Mouse (Mus musculus) forebrain, embryonic 11.5 days (tissue): ENCODE data around the gene Gm17571. TPM values are rescaled to one million over a fixed set of nuclear protein-coding genes. Genes with fewer than 3 reads are reported as not detected.

ENCODE experiments used
- ATAC-seq: fragments of 200-750 bp; cut with Nextera tagmentation; replicated peaks from 2 replicates; pipeline ENCODE4 v1.8.0; 2017; ENCODE audit warnings: moderate TSS enrichment; ENCODE audit not compliant: low FRiP score
- DNase-seq: peaks from one replicate; pipeline ENCODE4 v3.0.0-alpha.2; 2017; ENCODE audit warnings: low spot score
- H3K27ac ChIP-seq: fragments of 300-500 bp; sonication (generic); 2 replicates; pipeline ENCODE4 v1.5.1; 2014; ENCODE audit warnings: low read depth, low read length
- H3K27me3 ChIP-seq: fragments of 300-500 bp; sonication (generic); 2 replicates; pipeline ENCODE4 v1.6.1; 2014; ENCODE audit warnings: mild to moderate bottlenecking, low read length, mixed read lengths; ENCODE audit not compliant: control insufficient read depth, insufficient read depth
- H3K36me3 ChIP-seq: fragments of 300-500 bp; sonication (generic); 2 replicates; pipeline ENCODE4 v1.6.1; 2014; ENCODE audit warnings: mild to moderate bottlenecking, low read length, moderate library complexity, mixed read lengths; ENCODE audit not compliant: control insufficient read depth, insufficient read depth
- H3K4me1 ChIP-seq: fragments of 300-500 bp; sonication (generic); replicated peaks from 2 replicates; pipeline ENCODE4 v1.6.1; 2014; ENCODE audit warnings: low read length, mixed read lengths; ENCODE audit not compliant: control insufficient read depth, insufficient read depth
- H3K4me2 ChIP-seq: fragments of 300-500 bp; sonication (generic); 2 replicates; pipeline ENCODE4 v1.6.1; 2014; ENCODE audit warnings: low read depth, mild to moderate bottlenecking, low read length, moderate library complexity, mixed read lengths; ENCODE audit not compliant: severe bottlenecking
- H3K4me3 ChIP-seq: fragments of 300-500 bp; sonication (generic); 2 replicates; pipeline ENCODE4 v1.5.1; 2014; ENCODE audit warnings: low read depth, low read length
- H3K9ac ChIP-seq: fragments of 300-500 bp; sonication (generic); 2 replicates; pipeline ENCODE4 v1.6.1; 2014; ENCODE audit warnings: low read length
- H3K9me3 ChIP-seq: fragments of 300-500 bp; sonication (generic); 2 replicates; pipeline ENCODE4 v1.6.1; 2016; ENCODE audit warnings: low read length, mixed read lengths; ENCODE audit not compliant: control insufficient read depth
- WGBS: fragments of 180-500 bp; shearing (Covaris S2); extraction: QIAGEN DNeasy Blood & Tissue Kit; methylation state at CpG from one replicate; pipeline ENCODE4 v1.1.7; 2014; 5-methylcytosine and 5-hydroxymethylcytosine counted together
- polyA plus RNA-seq: library from polyadenylated mRNA; unstranded; fragments of >200 nt; fragmentation: Nextera tagmentation; extraction: Ambion mirVana; gene quantifications from 2 replicates; pipeline ENCODE4 v1.2.1, GENCODE M21; 2014

Gm17571 gene
- polyA plus RNA-seq, 1 experiment from 2014 or later, result not detected

DNA sequence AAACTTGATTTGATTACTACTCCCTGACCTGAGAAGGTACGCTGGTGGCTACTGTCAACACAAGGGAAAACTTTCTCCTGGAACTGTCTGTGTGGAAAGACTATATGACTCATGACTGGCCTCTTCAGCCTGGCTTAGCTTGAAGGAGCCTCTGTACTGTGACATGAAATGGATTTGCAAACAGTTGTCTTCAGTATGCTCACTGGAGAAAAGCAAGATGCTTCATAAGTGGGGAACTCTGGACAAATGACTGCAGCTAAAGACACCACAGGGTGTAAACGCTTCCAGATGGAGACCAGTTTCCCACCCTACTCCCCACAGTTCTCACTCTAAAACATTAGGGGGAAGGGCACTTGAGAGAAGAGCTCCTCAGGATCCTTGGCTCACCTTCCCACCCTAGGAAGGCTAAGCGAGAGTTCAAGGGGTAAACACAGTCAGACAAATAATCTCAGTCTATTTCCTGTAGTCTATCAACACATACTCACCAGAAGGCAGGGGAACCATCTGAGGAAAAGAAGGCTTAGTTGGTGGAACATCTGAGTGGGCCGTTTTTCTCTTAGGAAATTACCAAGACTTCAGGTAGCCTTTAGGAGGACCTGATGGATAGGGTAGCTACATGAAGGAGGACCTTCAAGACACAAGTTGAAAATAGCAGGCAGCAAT, 18.9 kb upstream of the Gm17571 start:
- H3K36me3 ChIP-seq, result no peaks in the 10 kb centered on the region
- 80% methylated on average over 4 of the region's 4 CpGs for WGBS
- H3K9ac ChIP-seq, result no peak overlapping the region
- no peak overlapping the region for H3K4me2 ChIP-seq
- no peaks in the 10 kb centered on the region for H3K27me3 ChIP-seq
- H3K4me1 ChIP-seq, result peaks cover 4% of the 10 kb centered on the region; the same call in 1 of the 2 replicates
- H3K4me3 ChIP-seq, result no peak overlapping the region
- no peak for DNase-seq
- ATAC-seq, result no peak
- H3K27ac ChIP-seq, result no peak overlapping the region
- H3K9me3 ChIP-seq, result no peaks in the 10 kb centered on the region

DNA sequence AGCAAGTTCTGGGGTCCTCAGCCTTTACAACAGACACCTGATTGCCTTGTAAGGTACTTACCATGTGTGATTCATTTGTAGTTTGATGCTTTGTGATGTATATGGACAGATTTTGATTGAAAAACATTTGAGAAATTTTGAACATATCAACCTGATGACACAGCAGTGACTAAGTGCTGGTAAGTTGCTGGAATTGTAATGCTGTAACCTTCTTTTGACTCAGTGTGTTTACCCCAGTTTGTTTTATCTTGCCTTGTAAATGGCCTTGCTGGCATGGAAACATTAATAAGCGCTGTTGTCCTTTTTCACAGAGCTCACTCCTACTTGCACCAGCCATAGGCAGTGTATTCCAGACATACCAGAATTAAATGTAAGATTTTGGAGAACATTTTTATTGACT, 14.4 kb upstream of the Gm17571 start:
- Histone ChIP-seq H3K4me3 (no peak overlapping the region), H3K27me3 (no peaks in the 10 kb centered on the region), H3K4me1 (no peaks in the 10 kb centered on the region), H3K9ac (no peak overlapping the region), H3K36me3 (no peaks in the 10 kb centered on the region), H3K4me2 (no peak overlapping the region), H3K27ac (no peak overlapping the region), H3K9me3 (no peaks in the 10 kb centered on the region)
- ATAC-seq (no peak), DNase-seq (no peak)
- 100% methylated on average over 1 of the region's 1 CpGs for WGBS

DNA sequence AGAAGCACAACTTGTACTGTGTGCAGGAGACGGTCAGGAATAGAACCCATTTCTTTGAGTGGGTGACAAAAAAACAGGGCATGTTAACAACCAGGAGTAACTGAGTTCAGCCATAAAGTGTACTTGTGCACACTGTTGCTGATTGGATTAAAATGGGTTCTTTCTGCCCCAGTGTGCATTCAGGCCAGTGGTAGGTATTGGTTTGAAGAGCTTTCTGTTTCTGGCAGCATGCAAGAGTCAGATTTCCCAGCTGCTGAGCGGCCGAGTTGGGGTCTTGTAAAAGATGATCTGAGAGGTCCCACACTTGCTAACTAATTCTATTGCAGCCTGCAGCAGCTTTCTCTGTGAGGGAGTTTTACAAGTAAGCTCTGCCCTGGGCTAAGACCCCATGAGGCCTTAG, 13.5 kb upstream of the Gm17571 start:
- Histone ChIP-seq H3K36me3 (no peaks in the 10 kb centered on the region), H3K4me1 (no peaks in the 10 kb centered on the region), H3K4me3 (no peak overlapping the region), H3K9me3 (no peaks in the 10 kb centered on the region), H3K27me3 (no peaks in the 10 kb centered on the region), H3K4me2 (no peak overlapping the region), H3K9ac (no peak overlapping the region), H3K27ac (no peak overlapping the region)
- 85% methylated on average over 3 of the region's 3 CpGs for WGBS
- no peak for DNase-seq
- ATAC-seq, result no peak

DNA sequence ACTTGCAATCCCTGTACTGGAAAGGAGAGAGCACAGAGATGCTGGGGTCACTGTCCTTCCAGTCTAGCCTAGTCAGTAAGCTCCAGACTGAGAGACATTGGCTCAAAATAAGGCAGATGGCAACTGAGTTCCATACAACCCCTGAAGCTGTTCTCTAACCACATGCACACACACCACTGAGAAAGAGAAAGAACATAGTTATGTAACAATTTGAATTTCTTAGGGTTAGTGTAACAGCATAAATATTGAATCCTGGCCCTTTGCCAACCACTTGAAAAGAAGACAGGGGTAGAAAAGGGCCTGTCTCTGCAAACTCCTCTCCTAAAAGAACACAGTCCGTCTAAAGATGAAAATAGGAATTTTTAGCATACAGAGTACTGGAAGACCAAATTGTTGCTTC, 12.8 kb upstream of the Gm17571 start:
- no peaks in the 10 kb centered on the region for H3K27me3 ChIP-seq
- ATAC-seq (no peak), DNase-seq (no peak)
- H3K4me3 ChIP-seq, result no peak overlapping the region
- H3K9ac ChIP-seq, result no peak overlapping the region
- no peak overlapping the region for H3K4me2 ChIP-seq
- WGBS, result 73% methylated on average over 1 of the region's 1 CpGs
- H3K9me3 ChIP-seq, result no peaks in the 10 kb centered on the region
- peaks cover 5% of the 10 kb centered on the region; the same call in 1 of the 2 replicates for H3K4me1 ChIP-seq
- H3K36me3 ChIP-seq, result no peaks in the 10 kb centered on the region
- no peak overlapping the region for H3K27ac ChIP-seq

DNA sequence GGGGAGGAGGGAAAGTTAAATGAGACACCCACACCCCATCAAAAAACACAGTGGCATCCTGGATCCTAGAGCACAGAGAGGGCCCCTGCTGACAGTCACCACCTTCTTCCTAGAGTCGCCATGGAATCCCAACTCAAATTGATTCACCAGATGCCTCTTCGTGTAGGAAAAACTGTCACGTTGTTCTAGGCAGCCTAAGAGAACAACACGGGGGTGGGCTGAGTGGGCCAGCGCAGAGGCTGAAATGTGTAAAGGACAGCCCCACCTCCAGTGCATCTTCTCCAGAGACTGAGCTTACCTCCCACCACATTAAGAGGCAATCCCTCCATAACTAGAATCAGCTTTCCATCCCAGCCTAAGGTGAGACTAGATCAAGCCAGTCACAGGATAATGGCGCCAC, 11.2 kb upstream of the Gm17571 start:
- H3K36me3 ChIP-seq, result no peaks in the 10 kb centered on the region
- H3K27ac ChIP-seq, result no peak overlapping the region
- no peak overlapping the region for H3K4me2 ChIP-seq
- DNase-seq, result no peak
- 91% methylated on average over 6 of the region's 6 CpGs for WGBS
- peaks cover 5% of the 10 kb centered on the region; the same call in 1 of the 2 replicates for H3K4me1 ChIP-seq
- no peaks in the 10 kb centered on the region for H3K27me3 ChIP-seq
- H3K4me3 ChIP-seq, result no peak overlapping the region
- ATAC-seq, result no peak
- no peak overlapping the region for H3K9ac ChIP-seq
- H3K9me3 ChIP-seq, result no peaks in the 10 kb centered on the region

DNA sequence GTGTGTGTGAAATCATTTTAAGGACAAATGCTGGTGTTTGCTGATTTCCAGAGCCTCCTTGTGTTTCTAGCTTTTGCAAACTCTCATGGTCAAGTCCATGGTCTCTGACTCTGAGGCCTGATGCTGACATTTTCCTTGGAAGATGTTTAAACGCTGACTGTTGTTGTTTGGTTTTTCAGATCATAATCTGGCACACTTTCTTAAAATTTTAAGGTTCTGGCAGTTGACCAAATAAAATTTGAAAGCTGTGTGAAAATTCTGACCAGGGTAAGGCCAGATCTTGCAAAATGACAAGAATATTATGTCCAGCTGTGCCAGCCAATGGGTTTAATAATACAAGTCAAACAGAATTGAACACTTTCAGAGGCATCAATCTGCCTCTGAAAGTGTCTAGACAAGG, 8.7 kb upstream of the Gm17571 start:
- ATAC-seq, result no peak
- Histone ChIP-seq H3K27me3 (no peaks in the 10 kb centered on the region), H3K9me3 (no peaks in the 10 kb centered on the region), H3K4me1 (peaks cover 5% of the 10 kb centered on the region; the same call in 1 of the 2 replicates), H3K4me2 (no peak overlapping the region), H3K9ac (no peak overlapping the region), H3K4me3 (no peak overlapping the region), H3K27ac (no peak overlapping the region), H3K36me3 (no peaks in the 10 kb centered on the region)
- WGBS, result 83% methylated on average over 1 of the region's 1 CpGs
- DNase-seq, result no peak

DNA sequence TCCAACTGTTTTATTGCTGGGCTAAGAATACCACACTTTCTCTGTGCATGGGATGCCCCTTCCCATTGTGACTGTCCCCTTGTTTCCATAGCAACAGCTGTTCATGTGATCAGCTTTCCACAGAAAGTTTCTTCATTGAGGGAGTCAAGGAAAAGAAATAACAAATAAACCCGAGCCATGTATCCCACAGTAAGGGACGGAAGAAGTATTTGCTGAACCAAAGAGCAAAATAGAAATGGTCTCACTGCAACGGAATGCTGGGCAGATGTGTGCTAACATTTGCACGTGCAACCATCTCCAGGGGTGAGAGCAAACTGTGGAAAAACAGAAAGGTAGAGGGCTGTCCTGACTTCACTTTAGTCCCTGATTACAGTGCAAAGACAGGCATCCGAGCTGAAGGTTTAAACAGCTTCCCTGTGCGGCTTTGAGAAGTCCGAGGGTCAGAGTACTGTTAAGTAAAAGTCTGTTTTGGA, 8.1 kb upstream of the Gm17571 start:
- H3K4me2 ChIP-seq, result no peak overlapping the region
- no peaks in the 10 kb centered on the region for H3K36me3 ChIP-seq
- H3K9me3 ChIP-seq, result no peaks in the 10 kb centered on the region
- no peak overlapping the region for H3K4me3 ChIP-seq
- DNase-seq (no peak), ATAC-seq (peak; percentile 60)
- peaks cover 5% of the 10 kb centered on the region; the same call in 1 of the 2 replicates for H3K4me1 ChIP-seq
- H3K27ac ChIP-seq, result peak overlapping the region; percentile 25; the same call in 1 of the 2 replicates
- WGBS, result 49% methylated on average over 7 of the region's 7 CpGs
- 0 out of 2 replicates have a peak overlapping the region, but pooled peaks have one; percentile 12 for H3K9ac ChIP-seq
- no peaks in the 10 kb centered on the region for H3K27me3 ChIP-seq

DNA sequence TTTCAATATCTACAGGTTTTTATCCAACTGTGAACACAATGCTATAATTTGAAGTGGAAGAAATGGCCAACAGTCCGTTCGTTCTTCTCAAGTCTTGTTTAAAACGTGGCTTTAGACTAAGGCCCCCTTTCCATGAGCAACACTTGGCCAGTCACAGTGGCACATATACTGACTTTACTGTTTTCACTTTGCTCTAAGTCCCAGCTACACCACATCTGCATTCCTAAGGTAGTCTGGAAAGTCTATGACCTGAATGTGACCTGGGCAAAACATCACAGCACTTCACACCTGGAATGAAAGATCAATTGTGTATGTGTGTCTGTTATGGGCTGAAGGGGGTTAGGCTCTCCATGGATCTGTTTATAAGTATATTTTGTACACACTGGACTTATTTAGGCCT, 2.2 kb upstream of the Gm17571 start:
- ATAC-seq (no peak), DNase-seq (no peak)
- Histone ChIP-seq H3K9me3 (no peaks in the 10 kb centered on the region), H3K27me3 (no peaks in the 10 kb centered on the region), H3K4me2 (no peak overlapping the region), H3K36me3 (no peaks in the 10 kb centered on the region), H3K4me3 (no peak overlapping the region), H3K4me1 (no peaks in the 10 kb centered on the region), H3K27ac (no peak overlapping the region), H3K9ac (no peak overlapping the region)
- WGBS, result 96% methylated on average over 3 of the region's 3 CpGs

DNA sequence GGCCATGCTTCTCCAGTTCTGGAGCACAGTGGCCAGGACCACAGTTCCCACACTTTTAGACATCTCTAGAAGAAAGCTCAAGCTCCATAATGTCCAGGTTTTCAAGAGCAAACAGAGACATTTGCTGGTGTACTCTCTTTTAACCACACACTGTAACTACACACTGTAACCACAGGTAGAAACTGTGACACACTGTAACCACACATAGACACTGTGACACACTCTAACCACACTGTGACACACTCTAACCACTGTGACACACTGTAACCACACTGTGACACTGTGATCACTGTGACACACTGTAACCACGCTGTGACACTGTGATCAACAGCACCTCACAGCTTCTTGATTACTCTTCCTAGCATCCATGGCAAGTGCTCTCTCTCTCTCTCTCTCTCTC, 317 bp downstream of the Gm17571 start:
- Histone ChIP-seq H3K4me1 (no peaks in the 10 kb centered on the region), H3K4me3 (no peak overlapping the region), H3K9me3 (no peaks in the 10 kb centered on the region), H3K9ac (no peak overlapping the region), H3K27ac (no peak overlapping the region), H3K36me3 (no peaks in the 10 kb centered on the region), H3K4me2 (no peak overlapping the region), H3K27me3 (no peaks in the 10 kb centered on the region)
- no peak for ATAC-seq
- DNase-seq, result no peak
- 90% methylated on average over 1 of the region's 1 CpGs for WGBS
